Mouse (Mus musculus) left cerebral cortex, postnatal 25 days (tissue): Measurements from ENCODE around the gene Slc17a9. TPM values are rescaled to one million over a fixed set of nuclear protein-coding genes. Genes with fewer than 3 reads are reported as not detected.

Source experiments
- DNase-seq, 2 experiments: peaks; one replicate each; pipeline ENCODE4 v3.0.0; 2022; ENCODE audit warnings: low spot score in 2 of 2, mixed read lengths in 1 of 2
- intact Hi-C: fragments of 180-260 bp; cut with DNase I; formaldehyde crosslinking; loops from one replicate; pipeline ENCODE4 v1.15.1; 2025
- total RNA-seq, 2 experiments: library from RNA; stranded (reverse); gene quantifications; 2 replicates each; pipeline ENCODE4 v1.2.3; 2021

Slc17a9 gene
- total RNA-seq: under 1 TPM; 0.30 to 0.53 TPM

DNA sequence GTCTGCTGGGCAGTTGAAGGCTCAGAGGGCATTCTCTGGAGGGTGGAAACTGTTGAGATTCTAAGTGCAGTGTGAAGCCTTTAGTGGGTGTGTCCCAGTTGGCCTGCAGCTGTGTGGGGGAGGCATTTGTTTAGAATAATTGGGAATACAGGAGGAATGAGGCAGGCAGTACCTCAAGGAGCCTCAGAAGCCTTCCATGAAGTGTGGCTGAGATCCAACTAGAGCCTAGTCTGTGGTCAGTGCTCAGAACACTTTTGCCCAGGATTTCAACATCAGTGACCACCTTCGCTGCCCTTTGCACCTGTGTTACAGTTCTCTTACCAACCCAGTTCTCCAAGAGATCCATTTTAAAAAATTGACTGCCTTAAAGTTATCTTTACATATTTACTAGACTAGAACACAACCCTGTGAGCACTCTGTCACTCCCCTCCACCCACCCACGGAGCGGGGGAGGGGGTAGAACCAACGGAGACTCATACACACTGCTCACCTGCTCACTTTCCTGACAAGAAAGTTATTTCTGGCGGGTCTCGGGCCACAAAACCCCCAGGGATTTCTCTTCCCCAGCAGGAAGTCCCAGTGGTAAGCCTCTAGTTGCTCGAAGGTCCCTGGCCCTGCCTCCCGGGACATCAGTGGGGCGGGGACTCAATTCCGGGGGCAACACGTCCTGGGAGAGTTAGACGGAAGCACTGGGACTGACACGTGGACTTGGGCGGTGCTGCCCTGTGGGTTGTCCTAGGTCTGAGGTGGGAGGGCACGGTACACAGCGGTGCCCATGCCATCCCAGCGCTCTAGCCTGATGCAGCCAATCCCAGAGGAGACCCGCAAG lies at the start of gene Slc17a9:
TSS of gene Slc17a9 (plus strand) at position 679 of the 829 bp plus-strand sequence.
- intact Hi-C loops: no loop called here
- no peak for DNase-seq

GRCm38 (mm10) chr2:180676706-180677105 lies 48.4 kb upstream of the Slc17a9 start:
- no peak for DNase-seq
- intact Hi-C loops: no loop called here

- peak; percentile 74 to 80 for DNase-seq
- intact Hi-C loops: loop anchor here (1.0 kb wide), 1 partner anchor 67 kb away; no protein-coding TSS in a partner anchor
These were observed 46.4 kb upstream of the Slc17a9 start for GRCm38 (mm10) chr2:180678609-180679140.

DNA sequence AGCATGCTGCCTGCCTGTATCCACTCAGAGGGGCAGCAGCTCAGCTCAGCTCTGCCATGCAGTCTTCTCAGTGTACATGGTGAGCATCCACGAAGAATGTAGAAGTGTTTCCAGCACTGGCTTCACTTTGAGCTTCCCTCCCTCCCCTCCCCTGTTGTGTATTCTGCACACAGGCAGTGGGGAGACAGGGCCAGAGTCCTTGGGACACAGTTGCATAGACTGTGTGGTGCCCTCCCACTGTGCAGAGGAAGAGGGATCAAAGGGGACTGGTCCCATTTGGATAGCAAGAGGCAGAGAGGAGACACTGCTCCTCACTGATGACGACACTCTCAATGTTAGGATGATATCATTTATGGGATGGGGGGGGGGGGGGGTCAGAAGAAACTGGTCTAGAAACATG lies 43.8 kb upstream of the Slc17a9 start:
- intact Hi-C loops: no loop called here
- DNase-seq: no peak

DNA sequence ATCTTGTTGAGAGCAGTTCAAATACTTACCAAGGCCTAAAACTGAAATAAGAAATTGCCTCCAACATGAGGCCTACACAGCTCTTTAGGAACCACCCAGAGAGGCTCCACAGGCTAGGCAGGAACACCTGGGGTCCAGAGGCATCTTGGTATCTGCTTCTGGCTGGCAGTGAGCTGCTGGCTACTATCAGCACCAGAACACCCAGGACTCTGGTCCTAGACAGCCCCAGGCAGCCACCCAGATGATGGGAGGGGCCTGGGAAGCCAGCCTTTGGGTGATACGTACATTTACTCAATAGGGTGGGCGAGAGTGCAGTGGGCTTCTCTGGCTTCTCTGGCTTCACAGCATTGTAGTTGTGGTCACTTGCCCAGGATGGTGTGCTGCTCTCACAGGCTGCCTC lies 41.5 kb upstream of the Slc17a9 start:
- intact Hi-C loops: no loop called here

GRCm38 (mm10) chr2:180684031-180684430 lies 41.0 kb upstream of the Slc17a9 start:
- no peak for DNase-seq
- intact Hi-C loops: no loop called here

More for the DNA sequence above, 41.5 kb upstream of the Slc17a9 start:
- no peak for DNase-seq

GRCm38 (mm10) chr2:180689841-180690240 lies 35.2 kb upstream of the Slc17a9 start:
- intact Hi-C loops: no loop called here
- DNase-seq: peak in 1 of 2 experiments; percentile 41

GRCm38 (mm10) chr2:180692630-180693029 lies 32.4 kb upstream of the Slc17a9 start:
- peak in 1 of 2 experiments; percentile 46 for DNase-seq
- intact Hi-C loops: loop anchor here (1.0 kb wide), 1 partner anchor 18 kb away; the partner anchor contains the start of gene Gid8

GRCm38 (mm10) chr2:180695176-180695575 lies 29.9 kb upstream of the Slc17a9 start:
- intact Hi-C loops: no loop called here
- no peak for DNase-seq

- intact Hi-C loops: no loop called here
- DNase-seq: no peak
These were observed 24.6 kb upstream of the Slc17a9 start for GRCm38 (mm10) chr2:180700457-180700856.

- no peak for DNase-seq
- intact Hi-C loops: no loop called here
These were observed 23.9 kb upstream of the Slc17a9 start for GRCm38 (mm10) chr2:180701053-180701766.

DNA sequence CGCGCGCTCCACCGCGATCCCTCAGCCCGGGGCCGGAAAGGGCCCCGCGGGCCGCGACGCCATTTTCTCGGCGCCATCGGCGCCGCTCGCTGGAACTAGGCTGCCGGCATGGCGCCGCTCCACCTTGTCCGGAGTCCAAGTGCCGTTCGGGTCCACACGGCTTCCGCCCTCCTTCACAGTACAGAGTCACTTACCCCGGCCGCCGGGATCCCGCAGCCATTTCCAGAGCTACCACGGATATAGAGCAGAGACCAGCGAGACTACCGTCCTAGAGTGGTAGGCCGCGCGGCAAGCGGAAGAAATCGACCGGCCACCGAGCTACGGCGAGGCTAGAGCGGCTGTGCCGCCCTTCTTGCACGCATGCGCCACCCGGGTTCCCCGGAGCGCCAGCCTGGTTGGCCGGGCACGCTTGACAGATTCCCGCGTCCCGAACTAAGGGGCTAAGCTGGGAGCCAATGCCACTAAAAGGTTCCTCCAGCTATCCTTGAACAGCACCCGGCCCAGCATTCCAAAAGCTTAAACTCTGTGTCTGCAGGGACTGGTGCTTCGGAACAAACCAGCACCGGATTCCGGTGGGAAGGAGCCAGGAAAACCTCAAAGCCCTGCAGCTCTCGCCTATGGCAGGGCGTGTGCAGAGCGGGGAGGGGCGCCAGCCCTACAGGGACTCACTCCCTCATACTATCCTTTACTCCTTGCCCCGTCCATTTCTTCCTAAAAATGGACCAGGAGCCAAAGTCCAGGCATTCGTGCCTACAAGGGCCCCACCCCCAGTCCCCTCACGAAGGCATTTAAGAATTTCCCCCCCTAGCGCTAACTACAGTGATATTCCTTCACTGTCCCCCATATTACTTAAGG lies 23.1 kb upstream of the Slc17a9 start:
- peak; percentile 91 to 94 for DNase-seq
- intact Hi-C loops: loop anchor here (1.0 kb wide), 1 partner anchor 8 kb away; the partner anchor contains the start of gene Gid8

DNA sequence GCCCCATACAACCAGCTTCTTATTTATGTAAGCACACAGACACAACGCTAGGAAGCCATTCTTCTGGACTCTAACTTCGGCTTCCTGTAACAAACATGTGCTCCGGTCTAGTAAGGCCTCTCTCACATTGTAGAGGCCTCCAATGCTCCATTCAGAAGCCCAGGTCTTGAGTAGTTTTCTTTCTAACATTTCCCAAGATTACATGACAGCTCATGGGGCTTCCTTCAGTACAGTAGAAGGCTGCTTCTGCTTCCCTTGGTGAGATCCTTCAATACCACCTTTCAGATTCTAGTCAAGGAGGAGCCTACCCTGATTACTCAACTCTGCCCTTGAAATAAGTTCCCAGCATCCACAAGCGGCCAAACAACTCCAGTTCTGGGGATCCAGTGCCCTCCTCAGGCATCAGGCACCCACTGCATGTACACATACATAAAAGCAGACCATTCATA lies 22.3 kb upstream of the Slc17a9 start:
- DNase-seq: no peak
- intact Hi-C loops: loop anchor here (1.0 kb wide), 1 partner anchor 8 kb away; the partner anchor contains the start of gene Gid8

- intact Hi-C loops: no loop called here
- DNase-seq: no peak
These were observed 21.9 kb upstream of the Slc17a9 start for GRCm38 (mm10) chr2:180703175-180703574.

DNA sequence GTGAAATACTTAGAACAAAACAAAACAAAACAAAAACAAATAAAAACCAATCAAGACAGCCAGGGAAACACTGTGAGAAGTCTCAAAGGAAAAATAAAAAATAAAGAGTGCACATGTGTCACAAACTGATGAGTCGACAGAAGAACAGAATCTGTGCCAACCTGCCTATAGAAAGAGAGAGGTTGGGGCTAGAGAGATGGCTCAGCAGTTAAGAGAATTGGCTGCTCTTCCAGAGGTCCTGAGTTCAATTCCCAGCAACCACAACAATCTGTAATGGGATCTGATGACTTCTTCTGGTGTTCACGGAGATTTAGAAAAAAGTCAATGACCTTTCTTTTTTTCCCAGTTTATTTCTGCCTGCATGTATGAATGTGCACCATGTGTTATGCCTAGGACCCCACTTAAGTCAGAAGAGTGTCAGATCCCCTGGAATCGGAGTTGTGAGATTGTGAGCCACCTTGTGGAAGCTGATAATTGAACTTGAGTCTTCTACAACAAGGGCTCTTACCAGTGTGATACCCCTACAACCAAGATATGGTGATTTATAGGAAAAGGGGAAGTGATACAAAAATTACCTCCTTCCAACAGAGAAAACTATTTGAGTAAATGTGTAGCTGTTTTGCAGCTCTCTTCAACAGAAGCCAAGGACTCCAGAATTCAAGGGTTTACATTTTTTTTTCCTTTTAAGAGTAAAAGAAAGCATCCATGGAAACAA lies 21.3 kb upstream of the Slc17a9 start:
- DNase-seq: no peak
- intact Hi-C loops: no loop called here

GRCm38 (mm10) chr2:180704591-180704990 lies 20.5 kb upstream of the Slc17a9 start:
- no peak for DNase-seq
- intact Hi-C loops: no loop called here

DNA sequence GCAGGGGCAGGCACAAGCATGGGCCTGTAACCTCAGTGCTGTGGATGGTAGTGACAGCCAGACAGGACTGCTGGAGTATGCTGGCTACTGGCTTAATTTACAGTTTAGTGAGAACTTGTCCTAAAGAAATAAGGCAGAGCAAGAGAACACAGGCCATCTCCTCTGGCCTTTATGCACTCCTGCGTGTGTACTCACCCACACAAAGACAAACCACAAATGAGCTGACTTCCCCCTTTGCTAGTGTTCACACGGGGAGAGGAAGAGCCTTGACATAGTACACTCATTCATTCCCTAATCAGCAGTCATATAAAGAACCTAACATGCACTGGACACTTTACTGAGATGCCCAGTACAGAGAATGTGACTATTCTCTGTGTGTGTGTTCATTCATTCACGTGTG lies 20.0 kb upstream of the Slc17a9 start:
- intact Hi-C loops: no loop called here
- no peak for DNase-seq

GRCm38 (mm10) chr2:180705975-180706374 lies 19.1 kb upstream of the Slc17a9 start:
- no peak for DNase-seq
- intact Hi-C loops: no loop called here
